Mouse (Mus musculus) layer of hippocampus, adult 8-10 months (tissue): ENCODE results near the gene Ncoa3. TPM values are rescaled to one million over a fixed set of nuclear protein-coding genes. Genes with fewer than 3 reads are reported as not detected.
A peak's percentile ranks its signal among the peaks of the same experiment; 100 is the strongest.

ENCODE experiments used
- DNase-seq, 2 experiments: peaks; one replicate each; pipeline ENCODE4 v3.0.0; 2022; ENCODE audit warnings: low spot score in 2 of 2
- total RNA-seq, 4 experiments: library from RNA; stranded (reverse); gene quantifications; 2 replicates each; pipeline ENCODE4 v1.2.4; 2022

Gene Ncoa3
- total RNA-seq, 4 experiments from 2014 or later = 33.9 to 41.1 (median 36.3) TPM

DNA sequence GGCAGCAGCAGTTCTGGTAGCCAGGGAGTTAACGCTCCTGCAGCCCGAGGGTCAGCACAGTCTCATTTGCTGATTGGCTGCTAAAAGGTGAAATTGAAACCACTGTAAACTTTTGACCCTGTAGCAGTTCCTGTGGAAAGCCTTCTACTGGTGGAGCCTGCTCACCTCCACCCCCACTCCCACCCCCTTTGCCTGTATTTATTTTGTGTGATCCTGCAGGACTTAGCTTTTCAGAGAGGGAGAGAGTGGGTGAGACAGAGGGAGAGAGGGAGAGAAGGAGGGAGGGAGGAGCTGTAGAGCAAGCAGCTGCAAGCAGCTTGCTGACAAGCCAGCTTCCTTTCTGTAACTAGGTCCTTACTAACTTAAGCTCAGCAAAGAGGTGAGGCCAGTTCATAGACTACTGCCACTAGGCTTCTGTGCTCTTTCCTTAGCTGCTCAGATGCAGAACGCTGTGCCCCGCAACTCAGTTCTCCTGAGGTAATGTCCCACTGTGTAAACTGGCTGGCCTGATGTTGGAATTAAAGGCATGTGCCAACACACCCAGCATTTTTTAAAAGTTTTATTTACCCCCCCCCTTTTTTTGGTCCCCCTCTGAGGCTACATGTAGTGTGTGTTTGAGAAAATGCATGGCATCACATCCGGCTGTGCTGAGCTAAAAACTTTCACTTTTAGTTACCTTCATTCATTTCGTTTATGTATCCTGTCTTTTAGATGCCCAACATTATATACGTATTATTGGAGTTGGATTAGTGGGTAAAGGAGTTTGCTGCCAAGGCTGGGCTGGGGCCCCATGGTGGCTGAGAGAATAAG lies 38.9 kb downstream of the Ncoa3 start:
- DNase-seq = no peak

DNA sequence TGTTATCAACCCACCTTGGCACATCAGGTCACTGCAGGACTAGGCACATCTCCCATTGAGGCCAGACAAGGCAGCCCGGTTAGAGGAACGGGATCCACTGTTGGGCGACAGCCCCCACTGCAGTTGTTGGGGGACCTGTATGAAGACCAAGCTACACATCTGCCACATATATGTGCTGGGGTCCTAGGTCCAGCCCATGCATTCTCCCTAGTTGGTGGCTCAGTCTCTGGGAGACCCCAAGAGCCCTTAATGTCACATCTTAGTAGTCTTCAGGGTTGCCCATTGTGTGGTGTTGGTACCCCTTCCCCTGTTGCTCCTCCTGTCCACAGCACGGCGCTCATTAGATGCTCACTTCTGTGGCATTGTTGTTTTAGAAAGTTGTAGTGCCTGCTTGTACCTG lies 40.2 kb downstream of the Ncoa3 start:
- DNase-seq = no peak

DNA sequence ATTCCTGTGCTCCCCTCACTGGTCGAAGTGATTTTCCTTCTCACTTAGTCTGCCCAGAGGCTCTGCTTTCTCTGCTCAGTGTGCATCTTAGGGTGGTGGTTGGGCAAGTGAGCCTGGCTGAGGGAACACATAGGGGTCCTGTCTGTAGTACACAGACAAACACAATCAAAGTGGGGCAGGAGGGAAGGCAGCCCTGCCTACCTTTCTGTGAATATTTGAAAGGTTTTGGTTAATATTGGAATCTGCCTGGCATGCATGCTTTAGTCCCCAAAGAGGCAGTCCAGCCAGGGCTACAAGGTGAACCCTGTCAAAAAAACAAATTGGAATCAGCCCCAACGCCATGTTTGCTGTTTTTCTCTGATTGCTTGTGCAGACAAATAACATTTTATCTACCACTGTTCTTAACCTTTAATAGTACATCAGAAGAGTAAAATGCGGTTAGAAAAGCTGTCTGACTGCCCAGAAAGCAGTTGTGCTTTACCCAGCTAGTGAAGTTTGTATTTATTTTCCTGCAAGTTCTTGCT lies 42.6 kb downstream of the Ncoa3 start:
- DNase-seq = no peak

DNA sequence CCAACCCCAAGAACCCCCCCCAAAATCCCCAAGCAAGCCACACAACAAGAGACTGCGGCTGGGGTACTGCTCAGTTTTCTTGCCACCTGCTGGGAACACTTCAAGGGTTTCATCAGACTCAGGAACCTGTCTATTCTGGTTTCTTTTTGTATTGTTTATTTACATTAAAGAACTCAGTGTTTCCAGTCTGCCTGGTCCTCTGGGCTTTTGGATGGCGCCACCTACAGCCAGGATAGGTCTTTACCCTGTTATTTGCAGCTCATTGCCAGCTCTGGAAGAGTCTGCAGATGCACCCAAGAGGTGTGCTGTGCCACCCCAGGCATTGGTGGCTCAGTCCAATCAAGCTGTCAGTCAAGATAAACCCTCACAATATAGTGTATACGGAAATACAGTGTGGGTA lies 43.3 kb downstream of the Ncoa3 start:
- DNase-seq = peak in 1 of 2 experiments; percentile 42

DNA sequence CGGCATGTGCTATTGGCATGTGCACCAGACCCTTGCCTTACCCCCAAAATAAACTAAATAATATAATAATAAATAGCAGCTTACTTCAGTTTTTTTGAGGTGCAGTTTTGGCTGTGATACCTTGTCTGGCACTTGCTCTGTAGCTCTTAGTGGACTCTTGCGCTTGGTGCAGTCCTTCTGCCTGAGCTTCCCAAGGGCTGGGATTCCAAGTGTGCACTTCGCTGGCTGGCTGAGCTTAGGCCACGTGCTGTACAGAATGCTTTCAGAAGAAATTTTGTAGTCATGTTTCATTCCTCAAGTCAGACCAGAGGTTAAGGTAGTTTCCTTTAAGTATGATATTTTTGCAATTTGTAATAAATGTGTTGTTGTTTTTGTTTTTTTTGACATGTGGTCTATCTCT lies 47.2 kb downstream of the Ncoa3 start:
- DNase-seq = no peak

DNA sequence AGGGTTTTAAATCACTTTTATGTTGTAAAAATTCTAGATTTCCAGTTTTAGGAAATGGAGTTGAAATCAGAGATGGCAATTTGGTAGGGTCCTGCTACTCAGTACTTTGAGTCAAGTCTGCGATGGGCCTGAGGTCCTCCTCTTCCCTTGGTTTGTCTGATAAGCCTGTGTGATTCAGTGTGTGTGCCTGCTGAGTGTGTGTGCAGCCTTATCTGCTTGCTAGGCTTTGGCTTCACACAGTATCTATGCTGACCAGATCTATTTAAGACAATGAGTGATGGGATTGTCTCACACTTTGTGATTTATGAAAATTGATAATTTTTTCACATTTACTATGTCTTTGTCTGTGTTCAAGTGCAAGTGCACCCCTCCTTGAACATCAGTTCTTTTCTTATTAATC lies 50.1 kb downstream of the Ncoa3 start:
- DNase-seq = no peak

DNA sequence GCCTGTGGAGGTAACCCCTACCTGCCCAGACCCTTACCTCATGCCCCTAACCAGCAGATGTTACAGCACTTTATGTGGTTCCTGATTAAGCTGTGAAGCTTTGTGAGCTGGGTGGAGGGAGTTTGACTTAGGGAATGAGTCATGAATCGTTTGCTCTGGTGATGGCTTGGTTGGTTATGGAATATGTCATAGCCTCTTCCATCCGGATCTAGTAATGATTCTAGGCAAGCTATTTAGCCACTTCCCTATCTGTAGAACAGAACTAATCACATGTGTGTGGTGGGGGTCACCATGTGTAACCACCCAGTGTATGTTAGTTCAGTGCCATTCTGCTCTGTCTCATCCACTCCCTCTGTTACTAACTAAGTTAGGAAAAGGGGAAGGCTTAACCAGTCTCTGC lies 52.6 kb downstream of the Ncoa3 start:
- no peak for DNase-seq

DNA sequence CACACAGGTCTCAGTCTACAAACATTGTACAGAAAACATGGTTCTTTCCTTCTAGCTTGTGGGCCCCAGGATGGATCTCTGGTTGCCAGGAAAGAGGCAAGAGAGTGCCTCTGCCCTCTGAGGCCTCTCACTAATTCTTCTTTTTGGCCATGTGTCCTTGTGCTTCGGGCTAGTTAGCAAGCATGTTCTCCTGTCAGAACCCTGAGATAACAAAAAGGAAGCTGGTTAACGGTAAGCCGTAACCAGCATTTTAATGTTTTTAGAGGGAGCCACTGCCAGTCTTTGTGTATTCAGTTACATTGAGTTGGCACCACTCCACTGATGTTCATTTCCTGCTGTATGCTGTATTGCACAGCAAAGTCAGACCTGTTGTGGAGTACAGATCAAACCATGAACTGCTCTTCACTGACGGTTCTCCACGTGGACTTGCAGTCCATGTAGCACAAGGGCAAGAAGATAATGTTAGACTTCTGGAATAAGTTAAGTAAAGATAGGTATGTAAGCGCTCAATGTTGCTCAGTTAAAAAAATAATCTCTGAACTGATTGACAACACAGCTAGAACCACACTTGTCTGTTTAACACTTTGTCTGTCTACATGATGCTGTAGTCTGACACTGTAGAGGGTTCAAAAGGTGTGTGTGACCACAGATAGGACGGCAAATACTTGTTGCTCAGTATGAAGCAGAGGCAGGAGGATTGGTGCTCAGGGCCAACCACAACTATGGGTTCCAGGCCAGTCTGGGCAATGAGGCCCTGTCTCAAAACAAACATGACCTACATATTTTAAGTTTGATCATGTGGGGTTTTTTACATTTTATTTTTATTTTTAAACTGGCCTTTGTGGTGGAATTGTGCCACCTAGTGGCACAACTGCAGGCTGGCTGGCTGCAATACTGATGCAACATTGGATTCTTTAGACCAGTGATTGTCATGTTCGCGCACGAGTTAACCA lies 53.4 kb downstream of the Ncoa3 start:
- DNase-seq = no peak

DNA sequence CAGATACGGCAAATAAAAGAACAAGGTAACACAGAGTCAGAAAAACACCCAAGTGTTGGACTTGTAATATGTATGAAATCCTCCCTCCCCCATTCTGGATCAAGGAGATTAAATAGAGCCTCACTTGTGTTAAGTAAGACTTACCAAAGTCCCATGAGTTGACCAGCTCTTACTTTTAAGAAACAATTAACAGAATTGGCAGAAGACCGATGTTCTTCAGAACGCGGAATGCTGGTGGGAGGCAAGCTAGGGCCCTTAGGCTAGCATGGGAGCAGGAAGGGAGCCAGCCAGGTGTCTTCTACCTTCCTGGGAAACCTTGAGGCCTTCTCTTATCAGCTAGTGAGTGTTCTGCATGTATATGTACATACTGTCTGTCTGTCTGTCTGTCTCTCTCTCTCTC lies 55.5 kb downstream of the Ncoa3 start:
- no peak for DNase-seq

DNA sequence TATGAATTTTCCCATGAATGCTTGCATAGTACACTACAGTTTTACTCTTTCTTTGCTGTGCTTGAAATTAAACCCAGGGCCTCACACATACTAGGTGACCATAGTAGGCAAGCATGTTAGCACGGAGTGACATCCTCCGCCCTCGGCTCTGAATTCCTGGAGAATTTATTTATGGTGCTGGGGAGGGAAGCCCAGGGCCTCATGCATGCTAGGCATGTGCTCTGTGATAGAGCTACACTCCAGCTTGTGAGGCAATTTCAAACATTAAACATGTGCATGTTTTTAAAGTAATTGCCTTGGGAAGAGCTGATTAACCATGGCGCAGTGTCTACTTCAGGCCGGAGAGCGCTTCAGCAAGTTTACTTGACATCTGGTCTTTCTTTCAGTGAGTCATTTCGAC lies 56.4 kb downstream of the Ncoa3 start:
- no peak for DNase-seq

DNA sequence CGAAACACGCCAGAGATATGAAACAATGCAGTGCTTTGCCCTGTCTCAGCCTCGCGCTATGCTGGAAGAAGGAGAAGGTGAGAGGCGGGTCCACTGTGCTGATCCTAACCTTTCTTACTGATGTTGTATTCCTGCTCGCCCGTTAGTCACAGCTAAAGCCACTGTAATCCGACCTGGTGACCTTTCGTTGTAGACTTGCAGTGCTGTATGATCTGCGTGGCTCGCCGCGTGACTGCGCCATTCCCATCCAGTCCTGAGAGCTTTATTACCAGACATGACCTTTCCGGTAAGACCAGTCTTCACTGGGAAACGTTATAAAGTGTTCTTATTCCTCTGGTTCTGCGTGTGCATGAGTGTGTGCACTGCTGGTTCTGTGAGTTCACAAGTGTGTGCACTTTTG lies 59.0 kb downstream of the Ncoa3 start:
- no peak for DNase-seq

DNA sequence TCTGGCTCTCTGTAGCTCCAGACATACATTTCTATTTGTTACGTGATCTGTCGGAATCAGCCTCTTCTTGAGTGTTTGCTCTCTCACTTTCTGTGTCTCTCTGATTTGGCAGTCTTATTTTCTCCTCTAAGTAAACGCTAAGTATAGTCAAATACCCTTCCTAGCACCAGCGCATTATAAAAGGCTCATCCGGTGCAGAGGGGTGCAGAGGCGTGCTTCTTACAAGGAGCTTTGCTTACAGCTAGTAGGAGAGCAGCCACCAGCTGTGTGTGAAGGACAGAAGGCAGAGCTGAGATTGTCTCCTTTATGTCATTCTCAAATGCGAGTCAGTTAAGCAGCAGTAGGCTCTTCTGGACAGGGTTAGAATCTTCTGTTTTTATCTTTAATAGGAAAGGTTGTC lies 59.5 kb downstream of the Ncoa3 start:
- DNase-seq = no peak

DNA sequence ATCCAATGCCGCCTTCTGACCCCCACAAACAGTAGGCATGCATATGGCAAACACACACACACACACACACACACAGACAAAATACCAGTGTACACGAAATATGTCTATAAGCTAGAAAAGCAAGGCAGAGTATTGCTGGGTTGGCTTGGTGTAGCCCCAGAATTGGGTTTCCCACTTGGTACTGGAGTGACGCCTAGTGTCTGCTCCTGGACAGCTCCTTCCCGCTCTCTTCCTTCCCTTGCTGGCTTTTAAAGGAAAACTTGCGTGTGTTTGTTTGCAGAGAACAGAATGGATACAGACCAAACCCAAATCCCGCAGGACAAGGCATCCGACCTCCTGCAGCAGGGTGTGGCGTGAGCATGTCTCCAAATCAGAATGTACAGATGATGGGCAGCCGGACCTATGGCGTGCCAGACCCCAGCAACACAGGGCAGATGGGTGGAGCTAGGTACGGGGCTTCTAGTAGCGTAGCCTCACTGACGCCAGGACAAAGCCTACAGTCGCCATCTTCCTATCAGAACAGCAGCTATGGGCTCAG lies 61.6 kb downstream of the Ncoa3 start:
- DNase-seq = no peak

DNA sequence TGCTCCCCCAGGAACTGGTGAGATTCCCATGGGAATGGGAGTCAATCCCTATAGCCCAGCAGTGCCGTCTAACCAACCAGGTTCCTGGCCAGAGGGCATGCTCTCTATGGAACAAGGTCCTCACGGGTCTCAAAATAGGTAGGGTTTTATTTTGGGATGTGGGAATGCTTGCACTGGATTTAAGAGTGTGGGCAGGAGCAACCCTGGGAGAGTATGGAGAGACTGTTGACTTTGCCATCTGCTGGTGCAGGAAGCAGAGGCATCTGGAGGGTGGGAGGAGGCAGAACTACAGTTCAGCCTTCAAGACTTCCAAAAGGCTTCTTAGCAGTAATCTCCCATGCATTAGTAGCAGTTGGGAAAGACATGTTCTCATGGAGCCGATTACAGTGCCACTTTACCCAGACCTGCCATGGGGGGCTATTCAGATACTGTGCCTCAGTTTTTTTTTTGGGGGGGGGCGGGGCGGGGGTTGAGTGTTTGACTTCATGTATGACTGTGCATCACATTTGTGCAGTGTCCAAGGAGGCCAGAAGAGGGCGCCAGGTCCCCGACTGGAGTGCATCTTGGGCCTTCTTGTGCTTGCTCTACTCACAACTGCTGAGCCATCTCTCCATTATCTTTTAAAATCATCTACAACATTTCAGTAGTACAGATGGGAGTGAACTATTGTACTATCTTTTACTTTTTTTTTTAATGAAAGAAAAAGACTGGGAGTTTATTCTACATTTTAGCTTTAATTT lies 67.4 kb downstream of the Ncoa3 start:
- DNase-seq = peak; percentile 60 to 64

DNA sequence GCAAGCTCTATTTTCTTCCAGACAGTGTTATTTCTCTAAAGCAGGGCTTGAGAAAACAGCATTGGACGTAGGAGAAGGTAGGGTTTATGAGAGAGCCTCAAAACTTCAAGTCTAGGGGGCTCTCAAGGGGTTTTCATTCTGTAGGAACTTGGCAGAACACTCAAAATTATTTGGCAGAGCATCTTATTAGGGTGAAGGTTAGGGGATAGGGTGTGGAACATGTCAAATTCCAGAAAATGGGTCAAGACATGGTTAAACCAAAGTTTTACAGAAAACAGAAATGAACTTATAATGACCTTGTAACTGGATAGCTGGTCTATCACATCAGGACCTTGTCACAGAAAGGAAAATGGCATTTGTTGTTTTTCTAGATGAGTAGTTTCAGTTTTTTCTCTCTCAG lies 69.6 kb downstream of the Ncoa3 start:
- no peak for DNase-seq

DNA sequence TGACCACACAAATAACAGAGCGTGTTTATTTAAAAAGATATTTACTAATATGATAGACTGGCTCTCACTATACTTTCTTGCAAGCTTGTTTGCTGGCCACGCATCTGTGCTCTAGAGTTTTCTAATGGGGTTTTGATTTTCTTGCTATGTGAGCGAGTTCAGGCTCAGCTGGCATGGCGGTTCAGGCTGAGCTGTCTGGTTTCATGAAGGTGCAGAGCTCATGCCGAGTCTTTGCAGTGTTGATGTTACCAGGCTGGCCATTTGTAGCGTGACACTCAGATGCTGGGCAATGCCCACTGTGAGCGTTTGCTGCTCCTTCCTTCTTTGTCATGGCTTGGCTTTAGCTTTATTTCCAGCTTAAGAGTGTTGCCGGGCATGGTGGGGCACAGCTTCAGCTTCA lies 70.0 kb downstream of the Ncoa3 start:
- DNase-seq = no peak

DNA sequence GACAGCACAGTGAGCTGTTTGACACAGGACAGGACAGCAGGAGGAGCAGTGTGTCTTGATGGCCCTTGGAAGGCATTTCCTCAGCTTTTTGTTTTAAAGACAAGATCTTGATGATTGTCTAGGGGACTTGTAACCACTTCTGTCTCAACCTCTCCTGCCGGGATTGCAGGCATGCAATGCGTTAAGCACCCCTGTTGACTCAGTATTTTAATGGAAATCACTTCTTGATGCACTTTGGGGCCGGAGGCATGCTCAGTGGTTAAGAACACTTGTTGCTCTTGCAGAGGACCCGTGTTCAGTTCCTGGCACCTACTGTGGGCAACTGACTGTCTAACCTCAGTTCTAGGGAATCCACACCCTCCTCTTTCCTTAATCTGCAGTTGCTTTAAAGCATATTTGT lies 74.0 kb downstream of the Ncoa3 start:
- DNase-seq = no peak

DNA sequence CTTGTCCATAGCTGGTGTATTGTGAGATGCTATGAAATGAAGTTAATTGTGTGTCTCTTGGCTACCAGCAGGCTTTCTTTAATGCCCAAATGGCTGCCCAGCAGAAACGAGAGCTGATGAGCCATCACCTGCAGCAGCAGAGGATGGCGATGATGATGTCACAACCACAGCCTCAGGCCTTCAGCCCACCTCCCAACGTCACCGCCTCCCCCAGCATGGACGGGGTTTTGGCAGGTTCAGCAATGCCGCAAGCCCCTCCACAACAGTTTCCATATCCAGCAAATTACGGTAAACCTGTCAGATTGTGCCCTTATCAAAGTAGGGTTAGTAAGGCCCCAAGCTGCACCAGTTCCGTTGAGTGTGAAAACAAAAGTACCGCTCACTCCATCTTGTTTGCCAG lies 75.8 kb downstream of the Ncoa3 start:
- DNase-seq = no peak

DNA sequence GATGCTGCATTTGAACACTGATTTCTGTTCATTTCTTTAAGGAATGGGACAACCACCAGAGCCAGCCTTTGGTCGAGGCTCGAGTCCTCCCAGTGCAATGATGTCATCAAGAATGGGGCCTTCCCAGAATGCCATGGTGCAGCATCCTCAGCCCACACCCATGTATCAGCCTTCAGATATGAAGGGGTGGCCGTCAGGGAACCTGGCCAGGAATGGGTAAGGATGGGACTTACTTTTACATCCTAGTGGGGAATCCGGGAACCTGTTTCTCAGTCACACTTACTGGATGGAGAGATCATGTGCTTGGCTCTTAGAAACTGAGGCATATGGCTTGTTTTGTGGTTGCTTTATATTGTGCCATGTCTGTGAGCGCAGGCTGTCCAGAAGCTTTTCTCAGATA lies 76.7 kb downstream of the Ncoa3 start:
- no peak for DNase-seq

DNA sequence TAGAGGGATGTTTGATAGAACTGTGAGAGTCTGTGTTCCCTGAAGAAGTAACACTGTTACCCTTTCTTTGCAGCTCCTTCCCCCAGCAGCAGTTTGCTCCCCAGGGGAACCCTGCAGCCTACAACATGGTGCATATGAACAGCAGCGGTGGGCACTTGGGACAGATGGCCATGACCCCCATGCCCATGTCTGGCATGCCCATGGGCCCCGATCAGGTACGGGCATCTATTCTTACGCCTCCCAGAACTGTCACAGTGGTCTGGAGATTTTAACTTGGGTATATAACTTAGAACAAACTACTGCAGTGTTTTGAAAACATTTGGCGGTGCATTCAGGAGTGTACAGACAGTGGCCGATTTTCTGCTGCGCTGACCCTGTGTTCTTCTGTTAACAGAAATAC lies 77.3 kb downstream of the Ncoa3 start:
- DNase-seq = no peak

DNA sequence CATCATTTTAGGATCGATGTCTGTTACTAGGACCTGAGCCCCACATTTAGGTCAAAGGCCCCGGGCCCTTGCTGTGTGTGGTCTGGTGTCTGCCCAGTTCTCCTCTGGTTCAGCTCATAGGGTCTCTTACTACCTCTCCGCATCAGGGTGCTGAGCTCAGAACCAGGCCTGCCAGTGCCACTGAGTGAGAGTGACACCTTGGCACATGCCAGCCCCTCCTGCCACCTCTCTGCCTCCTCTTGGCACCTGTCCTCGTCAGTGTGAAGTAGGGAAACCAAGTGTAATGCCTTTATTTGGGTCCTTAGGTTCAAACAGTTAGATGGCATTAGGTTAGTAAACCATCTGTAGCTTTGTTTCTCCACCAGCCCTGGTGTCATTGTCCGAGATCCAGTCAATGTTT lies 79.0 kb downstream of the Ncoa3 start:
- DNase-seq = no peak
